Mouse (Mus musculus): ENCODE measurements around the gene Rapgef5. TPM values are rescaled to one million over a fixed set of nuclear protein-coding genes. Genes with fewer than 3 reads are reported as not detected.
A peak's percentile ranks its signal among the peaks of the same experiment; 100 is the strongest.

Rapgef5 gene
- polyA plus RNA-seq, 1 experiment from 2014 or later = 25.8 TPM

DNA sequence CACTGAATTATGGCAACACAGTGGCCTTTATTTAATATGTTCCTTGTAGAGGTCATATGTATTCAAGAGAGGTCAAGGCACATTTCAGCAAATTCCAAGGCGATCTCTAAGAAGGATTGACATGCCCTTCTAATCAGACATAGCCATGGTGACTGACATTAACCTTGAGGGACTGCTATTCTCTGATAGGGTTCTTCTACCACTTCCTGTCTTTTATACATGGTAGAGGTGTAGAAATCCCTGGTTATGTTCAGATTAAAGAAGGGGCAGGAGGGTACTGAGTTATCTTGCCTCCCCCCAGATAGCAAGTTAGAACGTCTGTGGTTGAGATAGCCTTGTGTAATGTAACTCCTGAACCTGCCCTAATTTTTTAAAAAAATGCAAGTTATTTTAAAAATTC, 69.1 kb downstream of the Rapgef5 start:
- no peak for ATAC-seq (ENCODE audit: low read depth)
- Histone ChIP-seq H3K9me3 (ENCODE audit: control insufficient read depth, low read length) (no peaks in the 10 kb centered on the region), H3K27ac (ENCODE audit: low read length) (no peak overlapping the region), H3K27me3 (ENCODE audit: control insufficient read depth, insufficient read depth, low read depth, low read length) (no peaks in the 10 kb centered on the region), H3K36me3 (ENCODE audit: control insufficient read depth, insufficient read depth, low read length) (no peaks in the 10 kb centered on the region), H3K9ac (ENCODE audit: low read length) (no peak overlapping the region), H3K4me1 (replicated peaks; ENCODE audit: control insufficient read depth, insufficient read depth, low read length) (no peaks in the 10 kb centered on the region), H3K4me3 (ENCODE audit: low read length) (no peak overlapping the region), H3K4me2 (ENCODE audit: low read depth, low read length) (no peak overlapping the region)
- WGBS = 70% methylated on average over 2 of the region's 2 CpGs

GRCm38 (mm10) chr12:117586124-117586523, 69.8 kb downstream of the Rapgef5 start:
- Histone ChIP-seq H3K27me3 (ENCODE audit: control insufficient read depth, insufficient read depth, low read depth, low read length) (no peaks in the 10 kb centered on the region), H3K4me1 (replicated peaks; ENCODE audit: control insufficient read depth, insufficient read depth, low read length) (no peaks in the 10 kb centered on the region), H3K9me3 (ENCODE audit: control insufficient read depth, low read length) (no peaks in the 10 kb centered on the region), H3K4me3 (ENCODE audit: low read length) (no peak overlapping the region), H3K36me3 (ENCODE audit: control insufficient read depth, insufficient read depth, low read length) (no peaks in the 10 kb centered on the region), H3K27ac (ENCODE audit: low read length) (no peak overlapping the region), H3K9ac (ENCODE audit: low read length) (no peak overlapping the region), H3K4me2 (ENCODE audit: low read depth, low read length) (no peak overlapping the region)
- peak; percentile 57; the same call in 1 of the 2 replicates for ATAC-seq (ENCODE audit: low read depth)
- WGBS = 26% methylated on average over 1 of the region's 1 CpGs

GRCm38 (mm10) chr12:117589186-117589585, 72.9 kb downstream of the Rapgef5 start:
- H3K9me3 ChIP-seq (ENCODE audit: control insufficient read depth, low read length) = no peaks in the 10 kb centered on the region
- H3K36me3 ChIP-seq (ENCODE audit: control insufficient read depth, insufficient read depth, low read length) = no peaks in the 10 kb centered on the region
- H3K9ac ChIP-seq (ENCODE audit: low read length) = no peak overlapping the region
- no peaks in the 10 kb centered on the region for H3K27me3 ChIP-seq (ENCODE audit: control insufficient read depth, insufficient read depth, low read depth, low read length)
- 78% methylated on average over 2 of the region's 2 CpGs for WGBS
- H3K4me1 ChIP-seq (replicated peaks; ENCODE audit: control insufficient read depth, insufficient read depth, low read length) = 0 out of 2 replicates have a peak, but pooled peaks cover 5% of the 10 kb centered on the region
- H3K4me2 ChIP-seq (ENCODE audit: low read depth, low read length) = no peak overlapping the region
- no peak overlapping the region for H3K27ac ChIP-seq (ENCODE audit: low read length)
- ATAC-seq (ENCODE audit: low read depth) = no peak
- H3K4me3 ChIP-seq (ENCODE audit: low read length) = no peak overlapping the region

- Histone ChIP-seq H3K27me3 (ENCODE audit: control insufficient read depth, insufficient read depth, low read depth, low read length) (no peaks in the 10 kb centered on the region), H3K36me3 (ENCODE audit: control insufficient read depth, insufficient read depth, low read length) (peaks cover 6% of the 10 kb centered on the region), H3K4me3 (ENCODE audit: low read length) (no peak overlapping the region), H3K4me1 (replicated peaks; ENCODE audit: control insufficient read depth, insufficient read depth, low read length) (0 out of 2 replicates have a peak, but pooled peaks cover 5% of the 10 kb centered on the region), H3K9me3 (ENCODE audit: control insufficient read depth, low read length) (0 out of 2 replicates have a peak, but pooled peaks cover 2% of the 10 kb centered on the region), H3K27ac (ENCODE audit: low read length) (no peak overlapping the region), H3K9ac (ENCODE audit: low read length) (no peak overlapping the region), H3K4me2 (ENCODE audit: low read depth, low read length) (no peak overlapping the region)
- ATAC-seq (ENCODE audit: low read depth) = no peak
- 30% methylated on average over 2 of the region's 2 CpGs for WGBS
Measured at GRCm38 (mm10) chr12:117592019-117592418, 75.7 kb downstream of the Rapgef5 start.

GRCm38 (mm10) chr12:117592583-117592982, 76.3 kb downstream of the Rapgef5 start:
- no peak overlapping the region for H3K27ac ChIP-seq (ENCODE audit: low read length)
- no peak overlapping the region for H3K9ac ChIP-seq (ENCODE audit: low read length)
- H3K9me3 ChIP-seq (ENCODE audit: control insufficient read depth, low read length) = 0 out of 2 replicates have a peak, but pooled peaks cover 2% of the 10 kb centered on the region
- no peaks in the 10 kb centered on the region for H3K27me3 ChIP-seq (ENCODE audit: control insufficient read depth, insufficient read depth, low read depth, low read length)
- no peak for ATAC-seq (ENCODE audit: low read depth)
- 0 out of 2 replicates have a peak, but pooled peaks cover 5% of the 10 kb centered on the region for H3K4me1 ChIP-seq (replicated peaks; ENCODE audit: control insufficient read depth, insufficient read depth, low read length)
- H3K4me3 ChIP-seq (ENCODE audit: low read length) = no peak overlapping the region
- H3K4me2 ChIP-seq (ENCODE audit: low read depth, low read length) = no peak overlapping the region
- 64% methylated on average over 3 of the region's 3 CpGs for WGBS
- peaks cover 7% of the 10 kb centered on the region for H3K36me3 ChIP-seq (ENCODE audit: control insufficient read depth, insufficient read depth, low read length)

DNA sequence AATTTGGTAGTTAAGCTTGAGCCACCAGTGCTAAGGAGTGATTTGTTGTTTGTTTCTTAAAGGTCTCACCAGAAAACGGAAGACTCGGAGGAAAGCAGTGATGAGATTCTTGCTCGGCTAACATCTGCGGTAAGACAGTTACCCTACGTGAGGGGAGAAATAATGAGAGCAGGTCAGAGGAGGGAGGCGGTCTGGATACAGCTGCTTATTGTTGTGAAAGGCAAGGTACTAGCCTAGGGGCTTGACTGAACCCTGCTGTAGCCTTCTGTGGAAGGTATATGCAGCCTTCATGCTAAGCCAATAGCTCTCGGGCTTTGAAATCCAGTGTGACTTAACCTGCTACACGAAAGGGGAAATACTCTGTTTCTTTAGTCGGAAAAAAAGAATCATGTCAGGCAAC, 78.9 kb downstream of the Rapgef5 start:
- Histone ChIP-seq H3K9me3 (ENCODE audit: control insufficient read depth, low read length) (0 out of 2 replicates have a peak, but pooled peaks cover 2% of the 10 kb centered on the region), H3K36me3 (ENCODE audit: control insufficient read depth, insufficient read depth, low read length) (peaks cover 7% of the 10 kb centered on the region), H3K4me3 (ENCODE audit: low read length) (no peak overlapping the region), H3K27me3 (ENCODE audit: control insufficient read depth, insufficient read depth, low read depth, low read length) (no peaks in the 10 kb centered on the region), H3K4me1 (replicated peaks; ENCODE audit: control insufficient read depth, insufficient read depth, low read length) (0 out of 2 replicates have a peak, but pooled peaks cover 5% of the 10 kb centered on the region), H3K27ac (ENCODE audit: low read length) (no peak overlapping the region), H3K9ac (ENCODE audit: low read length) (no peak overlapping the region), H3K4me2 (ENCODE audit: low read depth, low read length) (no peak overlapping the region)
- no peak for ATAC-seq (ENCODE audit: low read depth)
- 83% methylated on average over 9 of the region's 9 CpGs for WGBS

- H3K9ac ChIP-seq (ENCODE audit: low read length) = no peak overlapping the region
- H3K27ac ChIP-seq (ENCODE audit: low read length) = no peak overlapping the region
- no peak overlapping the region for H3K4me2 ChIP-seq (ENCODE audit: low read depth, low read length)
- H3K36me3 ChIP-seq (ENCODE audit: control insufficient read depth, insufficient read depth, low read length) = peaks cover 7% of the 10 kb centered on the region
- 0 out of 2 replicates have a peak, but pooled peaks cover 2% of the 10 kb centered on the region for H3K9me3 ChIP-seq (ENCODE audit: control insufficient read depth, low read length)
- no peak overlapping the region for H3K4me3 ChIP-seq (ENCODE audit: low read length)
- H3K27me3 ChIP-seq (ENCODE audit: control insufficient read depth, insufficient read depth, low read depth, low read length) = no peaks in the 10 kb centered on the region
- ATAC-seq (ENCODE audit: low read depth) = peak; percentile 74
- no peaks in the 10 kb centered on the region; the same call in 1 of the 2 replicates for H3K4me1 ChIP-seq (replicated peaks; ENCODE audit: control insufficient read depth, insufficient read depth, low read length)
- 12% methylated on average over 2 of the region's 2 CpGs for WGBS
Measured at GRCm38 (mm10) chr12:117598190-117598589, 81.9 kb downstream of the Rapgef5 start.

DNA sequence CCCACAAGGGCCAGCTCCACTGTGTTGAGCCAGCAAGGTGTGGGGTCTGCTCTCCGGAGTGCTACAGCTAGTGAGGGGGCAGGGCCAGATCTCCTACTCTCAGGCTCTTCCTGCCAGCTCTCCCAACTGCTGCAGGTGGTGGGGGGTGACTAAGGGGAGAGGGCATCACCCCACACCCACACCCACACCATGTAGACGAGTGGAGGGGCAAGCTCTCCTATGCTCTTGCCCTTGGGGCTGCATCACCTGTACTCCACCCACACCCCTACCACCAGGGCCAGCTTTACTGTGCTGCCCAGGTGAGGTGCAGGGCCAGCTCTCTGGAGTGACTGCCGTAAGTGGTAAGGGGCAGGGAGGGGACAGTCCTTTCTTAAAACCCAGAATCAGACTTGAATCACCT, 89.7 kb downstream of the Rapgef5 start:
- whole genome bisulfite sequencing = 48% methylated on average over 3 of the region's 3 CpGs
- Histone ChIP-seq H3K4me2 (ENCODE audit: low read depth, low read length) (no peak overlapping the region), H3K27ac (ENCODE audit: low read length) (no peak overlapping the region), H3K4me1 (replicated peaks; ENCODE audit: control insufficient read depth, insufficient read depth, low read length) (no peaks in the 10 kb centered on the region; the same call in 1 of the 2 replicates), H3K9me3 (ENCODE audit: control insufficient read depth, low read length) (no peaks in the 10 kb centered on the region), H3K36me3 (ENCODE audit: control insufficient read depth, insufficient read depth, low read length) (no peaks in the 10 kb centered on the region; the same call in 1 of the 2 replicates), H3K27me3 (ENCODE audit: control insufficient read depth, insufficient read depth, low read depth, low read length) (no peaks in the 10 kb centered on the region), H3K9ac (ENCODE audit: low read length) (no peak overlapping the region), H3K4me3 (ENCODE audit: low read length) (no peak overlapping the region)
- peak; percentile 26; the same call in 1 of the 2 replicates for ATAC-seq (ENCODE audit: low read depth)

GRCm38 (mm10) chr12:117612715-117613114, 96.4 kb downstream of the Rapgef5 start:
- H3K27ac ChIP-seq (ENCODE audit: low read length) = no peak overlapping the region
- no peak overlapping the region for H3K4me2 ChIP-seq (ENCODE audit: low read depth, low read length)
- H3K4me3 ChIP-seq (ENCODE audit: low read length) = no peak overlapping the region
- no peak for ATAC-seq (ENCODE audit: low read depth)
- H3K9ac ChIP-seq (ENCODE audit: low read length) = no peak overlapping the region
- H3K4me1 ChIP-seq (replicated peaks; ENCODE audit: control insufficient read depth, insufficient read depth, low read length) = no peaks in the 10 kb centered on the region
- no peaks in the 10 kb centered on the region for H3K27me3 ChIP-seq (ENCODE audit: control insufficient read depth, insufficient read depth, low read depth, low read length)
- H3K9me3 ChIP-seq (ENCODE audit: control insufficient read depth, low read length) = no peaks in the 10 kb centered on the region
- 84% methylated on average over 3 of the region's 3 CpGs for WGBS
- no peaks in the 10 kb centered on the region; the same call in 1 of the 2 replicates for H3K36me3 ChIP-seq (ENCODE audit: control insufficient read depth, insufficient read depth, low read length)

All from lung, embryonic 16.5 days (tissue).